Mouse (Mus musculus) c-Kit-negative CD71-positive TER-119-positive erythroid progenitor cells, embryonic 14.5 days (primary cell): ENCODE data around the gene Enpp7.

ENCODE experiments used
- DNase-seq: peaks from one replicate; pipeline ENCODE4 v3.0.0-alpha.2; 2013; ENCODE audit warnings: low read depth, low spot score

Enpp7 gene

GRCm38 (mm10) chr11:118987999-118988398 is at the start of gene Enpp7:
Enpp7 (plus strand) TSS chr11:118988188.
- no peak for DNase-seq

GRCm38 (mm10) chr11:118939731-118940130 is 48.3 kb upstream of the Enpp7 start:
- no peak for DNase-seq

- no peak for DNase-seq
These were observed 47.4 kb upstream of the Enpp7 start for GRCm38 (mm10) chr11:118940539-118940938.

- no peak for DNase-seq
These were observed 46.7 kb upstream of the Enpp7 start for GRCm38 (mm10) chr11:118941268-118941667.

GRCm38 (mm10) chr11:118945868-118946267 is 42.1 kb upstream of the Enpp7 start:
- DNase-seq, result no peak

GRCm38 (mm10) chr11:118955016-118955415 is 33.0 kb upstream of the Enpp7 start:
- DNase-seq, result no peak

- DNase-seq, result no peak
These were observed 30.9 kb upstream of the Enpp7 start for GRCm38 (mm10) chr11:118957070-118957471.

GRCm38 (mm10) chr11:118960649-118961048 is 27.3 kb upstream of the Enpp7 start:
- no peak for DNase-seq

GRCm38 (mm10) chr11:118962478-118962877 is 25.5 kb upstream of the Enpp7 start:
- no peak for DNase-seq

- no peak for DNase-seq
These were observed 24.1 kb upstream of the Enpp7 start for GRCm38 (mm10) chr11:118963926-118964325.

GRCm38 (mm10) chr11:118965078-118965477 is 22.9 kb upstream of the Enpp7 start:
- no peak for DNase-seq

- no peak for DNase-seq
These were observed 16.4 kb upstream of the Enpp7 start for GRCm38 (mm10) chr11:118971470-118972034.

GRCm38 (mm10) chr11:118972431-118973377 is 15.3 kb upstream of the Enpp7 start:
- DNase-seq, result no peak

- no peak for DNase-seq
These were observed 13.6 kb upstream of the Enpp7 start for GRCm38 (mm10) chr11:118974340-118974739.

GRCm38 (mm10) chr11:118975427-118975826 is 12.6 kb upstream of the Enpp7 start:
- DNase-seq, result peak; percentile 40

- DNase-seq, result no peak
These were observed 12.1 kb upstream of the Enpp7 start for GRCm38 (mm10) chr11:118975917-118976316.

GRCm38 (mm10) chr11:118980388-118980787 is 7.6 kb upstream of the Enpp7 start:
- no peak for DNase-seq

GRCm38 (mm10) chr11:118981012-118981776 is 6.8 kb upstream of the Enpp7 start:
- DNase-seq, result no peak

- DNase-seq, result no peak
These were observed 5.3 kb upstream of the Enpp7 start for GRCm38 (mm10) chr11:118982593-118983113.

- DNase-seq, result no peak
These were observed 2.4 kb upstream of the Enpp7 start for GRCm38 (mm10) chr11:118985571-118985970.

- DNase-seq, result no peak
These were observed 4.8 kb downstream of the Enpp7 start for GRCm38 (mm10) chr11:118992781-118993180.

- DNase-seq, result no peak
These were observed 7.5 kb downstream of the Enpp7 start for GRCm38 (mm10) chr11:118995448-118995847.
